Mouse (Mus musculus) stomach, postnatal 0 days (tissue): Measurements from ENCODE around the gene Cyp4f13.

Experiments
- CTCF ChIP-seq: IDR thresholded peaks from 2 replicates; pipeline ENCODE4 v1.5.1; 2016; ENCODE audit warnings: antibody characterized with exemption, low read depth, mild to moderate bottlenecking, moderate library complexity
- EP300 ChIP-seq: optimal IDR thresholded peaks from 2 replicates; pipeline ENCODE3; 2016; ENCODE audit warnings: antibody characterized with exemption

DNA sequence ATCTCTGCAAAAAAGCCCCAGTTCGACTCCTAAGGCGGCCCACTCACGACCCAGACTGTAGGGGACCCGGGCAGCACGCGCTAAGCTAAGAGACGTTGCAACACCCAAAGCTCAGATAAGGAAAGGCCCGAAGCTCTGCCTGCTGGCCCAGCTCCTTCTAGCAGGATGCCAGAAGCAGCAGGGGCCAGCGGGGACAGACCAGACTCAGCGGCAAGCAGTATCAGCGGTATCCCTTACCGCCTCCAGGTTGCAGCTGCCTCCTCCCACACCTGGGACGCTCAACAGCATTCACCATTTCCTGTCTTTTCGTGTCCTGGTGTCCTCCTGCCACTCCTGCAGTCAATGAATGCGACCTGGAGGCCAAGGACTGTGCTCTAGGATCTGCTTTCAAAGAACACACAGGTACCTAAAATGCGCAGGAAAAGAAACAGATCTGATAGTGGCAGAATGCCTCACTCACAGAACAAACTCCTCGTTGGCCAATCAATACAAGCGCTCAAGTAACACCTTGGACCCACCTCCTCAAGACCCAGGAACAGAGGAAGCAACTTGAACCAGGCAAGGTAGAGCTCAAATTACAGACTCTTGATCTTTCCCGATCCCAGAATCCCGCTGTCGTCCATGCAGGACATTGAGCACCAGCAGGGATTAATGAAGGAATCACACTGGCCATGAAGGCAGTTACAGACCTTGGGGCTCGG, 69.6 kb downstream of the Cyp4f13 start:
- TF ChIP-seq EP300, result no peak
- no peak for TF ChIP-seq CTCF
